Mouse (Mus musculus) heart, embryonic 10.5 days (tissue): ENCODE results near the gene Slfn14. TPM values are rescaled to one million over a fixed set of nuclear protein-coding genes. Genes with fewer than 3 reads are reported as not detected.

Experiments used
- DNase-seq: peaks from one replicate; pipeline ENCODE4 v3.0.0-alpha.2; 2017; ENCODE audit warnings: low spot score
- H3K27ac ChIP-seq: fragments of 300-500 bp; sonication (generic); 2 replicates; pipeline ENCODE4 v1.5.1; 2016; ENCODE audit warnings: mild to moderate bottlenecking
- H3K27me3 ChIP-seq: fragments of 300-500 bp; sonication (generic); 2 replicates; pipeline ENCODE4 v1.6.1; 2016; ENCODE audit warnings: mild to moderate bottlenecking; ENCODE audit not compliant: poor library complexity, insufficient read depth, severe bottlenecking
- H3K36me3 ChIP-seq: fragments of 300-500 bp; sonication (generic); 2 replicates; pipeline ENCODE4 v1.6.1; 2016; ENCODE audit warnings: mild to moderate bottlenecking, moderate library complexity
- H3K4me1 ChIP-seq: fragments of 300-500 bp; sonication (generic); 2 replicates; pipeline ENCODE4 v1.6.1; 2016; ENCODE audit warnings: mild to moderate bottlenecking
- H3K4me3 ChIP-seq: fragments of 300-500 bp; sonication (generic); 2 replicates; pipeline ENCODE4 v1.5.1; 2016; ENCODE audit warnings: mild to moderate bottlenecking, moderate library complexity
- H3K9me3 ChIP-seq: fragments of 300-500 bp; sonication (generic); 2 replicates; pipeline ENCODE4 v1.6.1; 2016; ENCODE audit warnings: mild to moderate bottlenecking, moderate library complexity
- WGBS: fragments of 180-500 bp; shearing (Covaris S2); methylation state at CpG from one replicate; pipeline ENCODE4 v1.1.7; 2016; 5-methylcytosine and 5-hydroxymethylcytosine counted together
- polyA plus RNA-seq: library from polyadenylated mRNA; unstranded; fragments of >200 nt; fragmentation: Nextera tagmentation; extraction: Ambion mirVana; gene quantifications from 2 replicates; pipeline ENCODE4 v1.2.1, GENCODE M21; 2016

Gene Slfn14
- polyA plus RNA-seq, 1 experiment from 2014 or later, result 0.58 TPM

GRCm38 (mm10) chr11:83298225-83299195 lies 12.0 kb upstream of the Slfn14 start, which contains the start of gene Ap2b1:
Gene Ap2b1, plus strand, starts transcription at chr11:83299024.
- Histone ChIP-seq H3K36me3 (peaks cover 34% of the 10 kb centered on the region), H3K27ac (peak within 1 kb of the TSS; percentile 97), H3K4me3 (peak within 1 kb of the TSS; percentile 82), H3K9me3 (no peaks in the 10 kb centered on the region), H3K27me3 (no peaks in the 10 kb centered on the region), H3K4me1 (peaks cover 18% of the 10 kb centered on the region)
- WGBS, result 3% methylated on average over 50 of the region's 56 CpGs
- DNase-seq, result peak; percentile 99

GRCm38 (mm10) chr11:83297816-83298215 lies 11.3 kb upstream of the Slfn14 start:
- WGBS, result 76% methylated on average over 6 of the region's 6 CpGs

GRCm38 (mm10) chr11:83294133-83294532 lies 7.6 kb upstream of the Slfn14 start:
- H3K9me3 ChIP-seq, result no peaks in the 10 kb centered on the region
- WGBS, result 95% methylated on average over 2 of the region's 2 CpGs
- peaks cover 30% of the 10 kb centered on the region for H3K36me3 ChIP-seq
- no peak overlapping the region for H3K4me3 ChIP-seq
- no peaks in the 10 kb centered on the region for H3K27me3 ChIP-seq
- no peak for DNase-seq
- H3K27ac ChIP-seq, result no peak overlapping the region
- H3K4me1 ChIP-seq, result peaks cover 24% of the 10 kb centered on the region

More at GRCm38 (mm10) chr11:83297816-83298215, 11.3 kb upstream of the Slfn14 start:
- no peaks in the 10 kb centered on the region for H3K27me3 ChIP-seq
- peaks cover 34% of the 10 kb centered on the region for H3K36me3 ChIP-seq
- DNase-seq, result no peak
- peaks cover 23% of the 10 kb centered on the region for H3K4me1 ChIP-seq
- peak overlapping the region; percentile 97 for H3K27ac ChIP-seq
- no peaks in the 10 kb centered on the region for H3K9me3 ChIP-seq
- peak overlapping the region; percentile 82 for H3K4me3 ChIP-seq

- H3K36me3 ChIP-seq, result peaks cover 30% of the 10 kb centered on the region
- no peak overlapping the region for H3K27ac ChIP-seq
- H3K4me3 ChIP-seq, result peak overlapping the region; percentile 67
- 94% methylated on average over 1 of the region's 1 CpGs for WGBS
- no peaks in the 10 kb centered on the region for H3K9me3 ChIP-seq
- peaks cover 24% of the 10 kb centered on the region for H3K4me1 ChIP-seq
- no peaks in the 10 kb centered on the region for H3K27me3 ChIP-seq
- no peak for DNase-seq
Observed at GRCm38 (mm10) chr11:83293182-83293581, 6.7 kb upstream of the Slfn14 start.

GRCm38 (mm10) chr11:83292251-83292587 lies 5.7 kb upstream of the Slfn14 start:
- Histone ChIP-seq H3K9me3 (no peaks in the 10 kb centered on the region), H3K36me3 (peaks cover 27% of the 10 kb centered on the region), H3K27ac (peak overlapping the region; percentile 86), H3K4me1 (peaks cover 16% of the 10 kb centered on the region), H3K27me3 (no peaks in the 10 kb centered on the region), H3K4me3 (peak overlapping the region; percentile 67)
- no peak for DNase-seq
- WGBS, result 2% methylated on average over 5 of the region's 5 CpGs

GRCm38 (mm10) chr11:83291375-83292250 lies 5.1 kb upstream of the Slfn14 start:
- DNase-seq, result peak; percentile 99
- Histone ChIP-seq H3K9me3 (no peaks in the 10 kb centered on the region), H3K27me3 (no peaks in the 10 kb centered on the region), H3K27ac (peak overlapping the region; percentile 86), H3K36me3 (peaks cover 21% of the 10 kb centered on the region), H3K4me1 (peaks cover 14% of the 10 kb centered on the region), H3K4me3 (peak overlapping the region; percentile 67)
- WGBS, result under 1% methylated on average over 38 of the region's 38 CpGs

- whole genome bisulfite sequencing, result 79% methylated on average over 2 of the region's 2 CpGs
- H3K27me3 ChIP-seq, result no peaks in the 10 kb centered on the region
- no peaks in the 10 kb centered on the region for H3K9me3 ChIP-seq
- no peak overlapping the region for H3K27ac ChIP-seq
- no peak overlapping the region for H3K4me3 ChIP-seq
- H3K4me1 ChIP-seq, result peaks cover 14% of the 10 kb centered on the region
- H3K36me3 ChIP-seq, result 0 out of 2 replicates have a peak, but pooled peaks cover 3% of the 10 kb centered on the region
- no peak for DNase-seq
Observed at GRCm38 (mm10) chr11:83289633-83290032, 3.1 kb upstream of the Slfn14 start.

- no peak overlapping the region for H3K4me3 ChIP-seq
Observed at GRCm38 (mm10) chr11:83289036-83289435, 2.5 kb upstream of the Slfn14 start.

GRCm38 (mm10) chr11:83285627-83286026 lies 899 bp downstream of the Slfn14 start:
- 87% methylated on average over 4 of the region's 4 CpGs for WGBS
- Histone ChIP-seq H3K36me3 (no peaks in the 10 kb centered on the region), H3K4me3 (no peak overlapping the region), H3K9me3 (no peaks in the 10 kb centered on the region), H3K4me1 (no peaks in the 10 kb centered on the region; the same call in 1 of the 2 replicates), H3K27ac (no peak overlapping the region), H3K27me3 (0 out of 2 replicates have a peak, but pooled peaks cover 6% of the 10 kb centered on the region)
- DNase-seq, result no peak

More at GRCm38 (mm10) chr11:83289036-83289435, 2.5 kb upstream of the Slfn14 start:
- no peak overlapping the region for H3K27ac ChIP-seq
- peaks cover 14% of the 10 kb centered on the region for H3K4me1 ChIP-seq
- 89% methylated on average over 5 of the region's 5 CpGs for WGBS
- 0 out of 2 replicates have a peak, but pooled peaks cover under 1% of the 10 kb centered on the region for H3K36me3 ChIP-seq
- H3K27me3 ChIP-seq, result no peaks in the 10 kb centered on the region
- DNase-seq, result no peak
- H3K9me3 ChIP-seq, result no peaks in the 10 kb centered on the region

GRCm38 (mm10) chr11:83282084-83282483 lies 4.4 kb downstream of the Slfn14 start:
- Histone ChIP-seq H3K36me3 (no peaks in the 10 kb centered on the region), H3K27me3 (0 out of 2 replicates have a peak, but pooled peaks cover 17% of the 10 kb centered on the region), H3K4me1 (no peaks in the 10 kb centered on the region), H3K4me3 (no peak overlapping the region), H3K9me3 (no peaks in the 10 kb centered on the region), H3K27ac (no peak overlapping the region)
- WGBS, result 62% methylated on average over 2 of the region's 2 CpGs
- no peak for DNase-seq

- 76% methylated on average over 6 of the region's 6 CpGs for WGBS
- Histone ChIP-seq H3K4me1 (no peaks in the 10 kb centered on the region), H3K27ac (no peak overlapping the region), H3K4me3 (no peak overlapping the region), H3K36me3 (no peaks in the 10 kb centered on the region), H3K27me3 (peaks cover 36% of the 10 kb centered on the region; the same call in 1 of the 2 replicates), H3K9me3 (no peaks in the 10 kb centered on the region)
- no peak for DNase-seq
Observed at GRCm38 (mm10) chr11:83279691-83280090, 6.8 kb downstream of the Slfn14 start.

GRCm38 (mm10) chr11:83279024-83279423 lies 7.5 kb downstream of the Slfn14 start:
- Histone ChIP-seq H3K4me3 (no peak overlapping the region), H3K4me1 (no peaks in the 10 kb centered on the region), H3K36me3 (no peaks in the 10 kb centered on the region), H3K27ac (no peak overlapping the region), H3K27me3 (peaks cover 36% of the 10 kb centered on the region; the same call in 1 of the 2 replicates), H3K9me3 (no peaks in the 10 kb centered on the region)
- WGBS, result 82% methylated on average over 4 of the region's 4 CpGs
- DNase-seq, result no peak
